In the genomic region with DNA sequence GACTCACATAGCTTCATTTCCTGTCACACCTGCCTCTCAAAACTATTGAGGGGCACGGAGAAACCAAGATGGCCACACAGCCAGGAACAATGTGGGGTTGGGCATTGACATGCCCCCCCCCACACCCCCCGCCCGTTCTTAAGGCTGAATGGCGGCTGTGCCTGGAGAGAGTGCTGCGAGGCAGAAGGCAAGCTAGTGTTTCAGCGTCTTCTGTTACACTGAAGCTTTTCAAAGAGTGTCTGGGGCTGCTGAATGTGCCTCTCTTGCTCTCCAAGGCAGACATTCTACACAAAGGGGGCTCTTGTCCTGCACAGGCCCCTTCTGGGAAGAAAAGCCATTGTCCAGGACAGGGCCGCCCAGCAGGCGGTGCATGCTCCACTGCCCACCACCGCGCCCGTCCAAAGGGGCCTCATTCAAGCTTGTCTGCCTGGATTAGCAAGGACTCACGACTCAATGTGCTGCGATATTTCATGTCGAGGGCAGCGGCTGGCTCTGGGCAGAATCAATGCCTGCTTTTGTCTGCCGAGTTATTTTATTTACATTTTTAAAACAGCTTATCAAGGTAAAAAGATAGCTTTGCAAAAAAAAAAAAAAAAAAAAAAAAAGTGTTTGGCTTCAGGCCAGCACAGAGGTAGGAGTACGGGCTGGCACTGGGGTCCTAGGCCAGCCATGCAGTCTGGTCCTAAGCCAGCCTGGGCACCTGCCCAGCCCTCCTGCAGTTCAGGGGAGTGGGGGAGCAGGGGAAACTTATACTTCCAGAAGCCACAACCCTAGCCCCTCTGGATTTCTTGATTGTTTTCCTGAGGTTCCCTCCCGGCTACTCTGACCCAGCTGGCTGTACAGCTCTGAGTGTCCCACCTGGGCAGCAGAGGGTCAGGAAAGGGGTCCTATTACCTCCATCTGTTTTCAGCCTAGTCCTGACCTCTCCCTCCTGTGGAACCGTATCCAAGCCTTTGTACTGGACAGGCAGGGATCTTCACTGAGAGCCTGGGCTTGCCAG, we compare ENCODE assay signal across 8 mouse cellular contexts. TPM values are rescaled to one million over a fixed set of nuclear protein-coding genes. Genes with fewer than 3 reads are reported as not detected.
A peak's percentile ranks its signal among the peaks of the same experiment; 100 is the strongest.
DNase-seq lines count a peak whose midpoint lies in the region; ATAC-seq and TF ChIP-seq lines count a peak whose summit lies in the region.
"Had no signal": no experiment of that assay in that cellular context is flagged by ENCODE, and none has a peak within 500 bp of the region (broad histone marks: within the 10 kb centered on the region; RNA-seq: fewer than 3 reads in every experiment).

No protein-coding gene starts in this region.

- no peak overlapping the region for H3K4me2 ChIP-seq in lung, embryonic 14.5 days
- H3K4me2 ChIP-seq in forebrain, embryonic 11.5 days (ENCODE audit: low read depth, low read length, severe bottlenecking), result peak overlapping the region; percentile 30; the same call in 1 of the 2 replicates
- H3K4me2 ChIP-seq in neural tube, embryonic 11.5 days (ENCODE audit: low read depth), result peak overlapping the region; percentile 14; the same call in 1 of the 2 replicates
- H3K4me2 ChIP-seq: liver, embryonic 15.5 days had no signal

- DNase-seq in lung, embryonic 14.5 days, result peak; percentile 56
- no peak for DNase-seq in lung, postnatal 25 days (ENCODE audit: low spot score)
- DNase-seq in forebrain, embryonic 11.5 days (ENCODE audit: low spot score), result peak; percentile 94
- DNase-seq in layer of hippocampus, adult 2 months (ENCODE audit: low spot score in 2 of 2), result peak; percentile 26 to 33
- peak; percentile 90 for DNase-seq in neural tube, embryonic 11.5 days (ENCODE audit: low spot score)
- DNase-seq in thymus, postnatal 4 days, result no peak
- DNase-seq in lung, postnatal 36 days, result no peak

- WGBS in lung, embryonic 14.5 days, result 38% methylated on average over 19 of the region's 19 CpGs
- WGBS in forebrain, embryonic 11.5 days, result 5% methylated on average over 19 of the region's 19 CpGs
- 14% methylated on average over 19 of the region's 19 CpGs for WGBS in neural tube, embryonic 11.5 days

- ATAC-seq in lung, embryonic 14.5 days (ENCODE audit: insufficient read depth), result peak; percentile 69; the same call in 1 of the 2 replicates
- peak; percentile 92 for ATAC-seq in forebrain, embryonic 11.5 days (replicated peaks; ENCODE audit: low FRiP score)
- ATAC-seq in neural tube, embryonic 11.5 days (ENCODE audit: insufficient read depth, low FRiP score, low TSS enrichment), result peak; percentile 89

- peak; percentile 19; the same call in 1 of the 2 replicates for TF ChIP-seq CTCF in lung, embryonic 14.5 days (IDR thresholded peaks at IDR 0.05; ENCODE audit: low read depth)
- peak; percentile 36 for TF ChIP-seq CTCF in layer of hippocampus, adult 2 months (conservative IDR thresholded peaks at IDR 0.05)

- H3K27me3 ChIP-seq in lung, embryonic 14.5 days (ENCODE audit: insufficient read depth, low read length), result no peaks in the 10 kb centered on the region
- no peaks in the 10 kb centered on the region for H3K27me3 ChIP-seq in forebrain, embryonic 11.5 days (ENCODE audit: control insufficient read depth, insufficient read depth, low read length)
- H3K27me3 ChIP-seq in neural tube, embryonic 11.5 days (ENCODE audit: control insufficient read depth, insufficient read depth, low read length), result no peaks in the 10 kb centered on the region
- H3K27me3 ChIP-seq: liver, embryonic 15.5 days had no signal

- no peaks in the 10 kb centered on the region for H3K9me3 ChIP-seq in lung, embryonic 14.5 days (ENCODE audit: low read depth, low read length)
- H3K9me3 ChIP-seq in forebrain, embryonic 11.5 days (ENCODE audit: control insufficient read depth, low read length), result no peaks in the 10 kb centered on the region
- no peaks in the 10 kb centered on the region for H3K9me3 ChIP-seq in neural tube, embryonic 11.5 days (ENCODE audit: control insufficient read depth, low read length)
- H3K9me3 ChIP-seq: liver, embryonic 15.5 days had no signal

- H3K9ac ChIP-seq in lung, embryonic 14.5 days, result no peak overlapping the region
- H3K9ac ChIP-seq in forebrain, embryonic 11.5 days (ENCODE audit: low read length), result peak overlapping the region; percentile 44
- H3K9ac ChIP-seq in neural tube, embryonic 11.5 days (ENCODE audit: low read length), result peak overlapping the region; percentile 26; the same call in 1 of the 2 replicates
- H3K9ac ChIP-seq: liver, embryonic 15.5 days had no signal

- no peaks in the 10 kb centered on the region for H3K36me3 ChIP-seq in lung, embryonic 14.5 days (ENCODE audit: insufficient read depth)
- H3K36me3 ChIP-seq in forebrain, embryonic 11.5 days (ENCODE audit: control insufficient read depth, insufficient read depth, low read length), result no peaks in the 10 kb centered on the region
- H3K36me3 ChIP-seq in neural tube, embryonic 11.5 days (ENCODE audit: control insufficient read depth, insufficient read depth, low read length), result no peaks in the 10 kb centered on the region
- H3K36me3 ChIP-seq: liver, embryonic 15.5 days had no signal

- H3K4me3 ChIP-seq in lung, embryonic 14.5 days (ENCODE audit: low read depth, low read length), result no peak overlapping the region
- H3K4me3 ChIP-seq in forebrain, embryonic 11.5 days (ENCODE audit: low read depth, low read length), result no peak overlapping the region
- H3K4me3 ChIP-seq in layer of hippocampus, adult 2 months, result no peak overlapping the region
- H3K4me3 ChIP-seq in neural tube, embryonic 11.5 days (ENCODE audit: low read depth, low read length), result no peak overlapping the region
- H3K4me3 ChIP-seq: liver, embryonic 15.5 days had no signal

- H3K27ac ChIP-seq in lung, embryonic 14.5 days (ENCODE audit: low read depth), result peak overlapping the region; percentile 89
- H3K27ac ChIP-seq in forebrain, embryonic 11.5 days (ENCODE audit: low read depth, low read length), result peak overlapping the region; percentile 99
- H3K27ac ChIP-seq in layer of hippocampus, adult 2 months, result 0 out of 2 replicates have a peak overlapping the region, but pooled peaks have one; percentile 14
- H3K27ac ChIP-seq in neural tube, embryonic 11.5 days (ENCODE audit: low read depth, low read length), result peak overlapping the region; percentile 99
- H3K27ac ChIP-seq: liver, embryonic 15.5 days had no signal

- H3K4me1 ChIP-seq in lung, embryonic 14.5 days (ENCODE audit: insufficient read depth), result peaks cover 3% of the 10 kb centered on the region; the same call in 1 of the 2 replicates
- peaks cover 46% of the 10 kb centered on the region for H3K4me1 ChIP-seq in forebrain, embryonic 11.5 days (replicated peaks; ENCODE audit: control insufficient read depth, insufficient read depth, low read length)
- peaks cover 27% of the 10 kb centered on the region for H3K4me1 ChIP-seq in neural tube, embryonic 11.5 days (ENCODE audit: control insufficient read depth, insufficient read depth, low read length)

RNA-seq across cellular contexts. Expression of gene Noxa1, which starts 31.4 kb away (rescaled TPM):
- 0.41 and 0.68 TPM in 2 replicates for polyA plus RNA-seq in lung, embryonic 14.5 days (2014; fragmentation: Nextera tagmentation; extraction: Ambion mirVana)
- polyA plus RNA-seq in forebrain, embryonic 11.5 days (2014; fragmentation: Nextera tagmentation; extraction: Ambion mirVana), result 0.31 TPM in 1 of 2 replicates, not detected in the other
- not detected for total RNA-seq in layer of hippocampus, adult 2 months (2021)
- 0.29 TPM in 1 of 2 replicates, not detected in the other for polyA plus RNA-seq in neural tube, embryonic 11.5 days (2014; fragmentation: Nextera tagmentation; extraction: Ambion mirVana)

RNA-seq across cellular contexts. Expression of gene Entpd8, which starts 46.2 kb away (rescaled TPM):
- polyA plus RNA-seq in lung, embryonic 14.5 days (2014; fragmentation: Nextera tagmentation; extraction: Ambion mirVana), result not detected in 2 replicates
- not detected in 2 replicates for polyA plus RNA-seq in forebrain, embryonic 11.5 days (2014; fragmentation: Nextera tagmentation; extraction: Ambion mirVana)
- total RNA-seq in layer of hippocampus, adult 2 months (2021), result not detected
- polyA plus RNA-seq in neural tube, embryonic 11.5 days (2014; fragmentation: Nextera tagmentation; extraction: Ambion mirVana), result not detected in 2 replicates

RNA-seq across cellular contexts. Expression of gene Nrarp, which starts 54.2 kb away (rescaled TPM):
- polyA plus RNA-seq in lung, embryonic 14.5 days (2014; fragmentation: Nextera tagmentation; extraction: Ambion mirVana), result 13.7 and 14.9 TPM in 2 replicates
- 63.6 and 72.1 TPM in 2 replicates for polyA plus RNA-seq in forebrain, embryonic 11.5 days (2014; fragmentation: Nextera tagmentation; extraction: Ambion mirVana)
- 10 to 100 TPM; 21.3 to 21.9 TPM for total RNA-seq in layer of hippocampus, adult 2 months (2021)
- polyA plus RNA-seq in neural tube, embryonic 11.5 days (2014; fragmentation: Nextera tagmentation; extraction: Ambion mirVana), result 53.7 and 57.8 TPM in 2 replicates

Comparison
In these comparisons a context has a peak if more than half of its experiments do, and no peak if none do; other contexts are left out.
1. DNase-seq: peak in lung, embryonic 14.5 days (single experiment), forebrain, embryonic 11.5 days (single experiment), layer of hippocampus, adult 2 months (2 of 2) and neural tube, embryonic 11.5 days (single experiment); none in lung, postnatal 25 days (single experiment), thymus, postnatal 4 days (single experiment) and lung, postnatal 36 days (single experiment).
2. H3K27ac ChIP-seq: peak in every context shown above with its lines; median percentile 99 in forebrain, embryonic 11.5 days; 99 in neural tube, embryonic 11.5 days; 89 in lung, embryonic 14.5 days; 14 in layer of hippocampus, adult 2 months.
3. Peak in every context shown above with its lines, with median percentiles within 50 percentile points of each other: ATAC-seq.